Mouse (Mus musculus) hindbrain, embryonic 11.5 days (tissue): ENCODE data around the gene AW209491. TPM values are rescaled to one million over a fixed set of nuclear protein-coding genes. Genes with fewer than 3 reads are reported as not detected.

Source experiments
- ATAC-seq: fragments of 200-750 bp; cut with Nextera tagmentation; 2 replicates; pipeline ENCODE4 v1.8.0; 2017; ENCODE audit warnings: mild to moderate bottlenecking, moderate TSS enrichment, moderate library complexity; ENCODE audit not compliant: low FRiP score
- DNase-seq: peaks from one replicate; pipeline ENCODE4 v3.0.0-alpha.2; 2015; ENCODE audit warnings: low spot score
- H3K27ac ChIP-seq: fragments of 300-500 bp; sonication (generic); 2 replicates; pipeline ENCODE4 v1.5.1; 2014; ENCODE audit warnings: mild to moderate bottlenecking, low read depth, low read length
- H3K27me3 ChIP-seq: fragments of 300-500 bp; sonication (generic); 2 replicates; pipeline ENCODE4 v1.6.1; 2014; ENCODE audit warnings: mild to moderate bottlenecking, low read length, moderate library complexity, mixed read lengths; ENCODE audit not compliant: control insufficient read depth, insufficient read depth
- H3K36me3 ChIP-seq: fragments of 300-500 bp; sonication (generic); 2 replicates; pipeline ENCODE4 v1.6.1; 2014; ENCODE audit warnings: mild to moderate bottlenecking, low read length, moderate library complexity, mixed read lengths; ENCODE audit not compliant: control insufficient read depth, insufficient read depth
- H3K4me1 ChIP-seq: fragments of 300-500 bp; sonication (generic); replicated peaks from 2 replicates; pipeline ENCODE4 v1.6.1; 2014; ENCODE audit warnings: low read length, mixed read lengths; ENCODE audit not compliant: control insufficient read depth, insufficient read depth
- H3K4me2 ChIP-seq: fragments of 300-500 bp; sonication (generic); replicated peaks from 2 replicates; pipeline ENCODE4 v1.6.1; 2014; ENCODE audit warnings: mild to moderate bottlenecking, low read depth, low read length
- H3K4me3 ChIP-seq: fragments of 300-500 bp; sonication (generic); 2 replicates; pipeline ENCODE4 v1.5.1; 2014; ENCODE audit warnings: low read depth, low read length
- H3K9ac ChIP-seq: fragments of 300-500 bp; sonication (generic); 2 replicates; pipeline ENCODE4 v1.6.1; 2014; ENCODE audit warnings: low read depth, low read length
- H3K9me3 ChIP-seq: fragments of 300-500 bp; sonication (generic); 2 replicates; pipeline ENCODE4 v1.6.1; 2016; ENCODE audit warnings: low read length; ENCODE audit not compliant: control insufficient read depth
- WGBS: fragments of 180-500 bp; shearing (Covaris S2); extraction: QIAGEN DNeasy Blood & Tissue Kit; methylation state at CpG from one replicate; pipeline ENCODE4 v1.1.7; 2014; 5-methylcytosine and 5-hydroxymethylcytosine counted together
- polyA plus RNA-seq: library from polyadenylated mRNA; unstranded; fragments of >200 nt; fragmentation: Nextera tagmentation; extraction: Ambion mirVana; gene quantifications from 2 replicates; pipeline ENCODE4 v1.2.1, GENCODE M21; 2014

Gene AW209491
- polyA plus RNA-seq, 1 experiment from 2014 or later = 31.7 TPM

DNA sequence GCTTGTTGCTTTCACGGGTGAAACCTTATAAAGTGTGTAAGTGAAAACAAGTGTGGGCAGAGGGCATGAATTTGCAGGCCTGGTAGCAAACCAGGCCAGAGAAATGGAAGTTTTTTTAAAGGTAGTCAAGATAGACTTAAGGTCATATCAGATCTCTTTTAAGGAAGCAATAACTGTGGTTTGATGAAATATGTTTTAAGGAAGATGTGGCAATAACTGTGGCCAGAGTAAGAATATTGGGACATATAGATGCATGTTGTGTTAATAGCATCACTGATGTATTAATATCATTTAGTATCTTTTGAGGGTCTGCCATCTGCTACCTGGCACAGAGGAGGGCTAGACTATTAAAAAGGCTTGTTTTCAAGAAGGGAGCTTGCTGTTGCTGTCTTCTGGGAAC is 10.0 kb downstream of the AW209491 start:
- Histone ChIP-seq H3K36me3 (0 out of 2 replicates have a peak, but pooled peaks cover 5% of the 10 kb centered on the region), H3K4me1 (no peaks in the 10 kb centered on the region), H3K9ac (no peak overlapping the region), H3K4me2 (no peak overlapping the region), H3K27me3 (no peaks in the 10 kb centered on the region), H3K9me3 (no peaks in the 10 kb centered on the region), H3K4me3 (no peak overlapping the region), H3K27ac (no peak overlapping the region)
- DNase-seq (no peak), ATAC-seq (no peak)
- 76% methylated on average over 1 of the region's 1 CpGs for WGBS

GRCm38 (mm10) chr13:14649301-14649700 is 19.3 kb downstream of the AW209491 start:
- DNase-seq (peak; percentile 60), ATAC-seq (0 out of 2 replicates have a peak, but pooled peaks have one; percentile 38)

DNA sequence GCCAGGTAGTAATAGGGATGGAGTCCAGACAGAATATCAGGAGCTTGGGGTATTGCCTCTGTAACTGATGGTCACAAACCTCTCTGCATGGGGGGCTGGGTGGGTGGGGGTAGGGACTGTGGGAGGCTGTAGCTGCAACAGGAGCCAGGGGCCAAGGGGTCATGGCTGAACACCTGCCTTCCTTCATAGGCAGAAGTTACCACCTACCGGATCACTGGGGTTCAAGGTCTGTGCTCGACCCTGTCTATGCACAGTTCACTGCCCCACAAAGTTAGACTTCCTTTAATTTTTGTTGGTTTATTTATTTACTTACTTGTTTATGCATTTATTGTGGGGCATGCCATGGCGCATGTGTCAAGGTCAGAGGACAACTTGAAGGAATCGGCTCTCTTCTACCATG is 37.2 kb downstream of the AW209491 start:
- H3K27ac ChIP-seq = no peak overlapping the region
- DNase-seq (no peak), ATAC-seq (no peak)
- H3K4me1 ChIP-seq = no peaks in the 10 kb centered on the region
- H3K27me3 ChIP-seq = no peaks in the 10 kb centered on the region
- H3K9ac ChIP-seq = no peak overlapping the region
- no peaks in the 10 kb centered on the region for H3K9me3 ChIP-seq
- 80% methylated on average over 4 of the region's 4 CpGs for WGBS
- no peak overlapping the region for H3K4me3 ChIP-seq
- H3K36me3 ChIP-seq = no peaks in the 10 kb centered on the region
- no peak overlapping the region for H3K4me2 ChIP-seq

More at GRCm38 (mm10) chr13:14649301-14649700, 19.3 kb downstream of the AW209491 start:
- WGBS = 17% methylated on average over 1 of the region's 1 CpGs
- no peak overlapping the region for H3K27ac ChIP-seq
- H3K36me3 ChIP-seq = no peaks in the 10 kb centered on the region
- no peak overlapping the region for H3K4me2 ChIP-seq
- H3K4me1 ChIP-seq = no peaks in the 10 kb centered on the region
- H3K4me3 ChIP-seq = no peak overlapping the region
- no peak overlapping the region for H3K9ac ChIP-seq
- no peaks in the 10 kb centered on the region for H3K27me3 ChIP-seq
- H3K9me3 ChIP-seq = no peaks in the 10 kb centered on the region

DNA sequence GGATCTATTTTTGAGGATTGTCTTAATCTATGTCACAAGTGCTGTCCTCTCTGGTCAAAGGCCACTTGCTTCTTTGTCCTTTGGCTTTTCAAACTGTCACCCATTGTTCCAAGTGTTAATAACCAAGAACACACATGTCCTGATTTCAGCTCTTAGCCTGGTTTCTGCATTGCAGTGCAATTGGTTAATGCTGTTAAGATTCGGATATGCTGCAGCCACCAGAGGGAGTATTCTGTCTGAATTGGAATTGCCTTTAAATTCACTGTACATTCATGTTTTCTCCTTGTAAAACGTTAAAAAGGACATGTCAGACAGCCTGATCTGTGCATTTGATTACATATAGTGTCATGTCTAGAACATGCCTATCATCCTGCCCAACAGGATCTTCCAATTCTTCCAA is 40.4 kb downstream of the AW209491 start:
- Histone ChIP-seq H3K9me3 (no peaks in the 10 kb centered on the region), H3K4me2 (no peak overlapping the region), H3K27me3 (no peaks in the 10 kb centered on the region), H3K4me1 (no peaks in the 10 kb centered on the region), H3K36me3 (no peaks in the 10 kb centered on the region), H3K4me3 (no peak overlapping the region), H3K27ac (no peak overlapping the region), H3K9ac (no peak overlapping the region)
- DNase-seq (peak; percentile 55), ATAC-seq (no peak)
- WGBS = 29% methylated on average over 2 of the region's 2 CpGs

Other genes starting within 250 kb of the AW209491 start
- gene Hecw1, start 106.9 kb upstream of the AW209491 start, polyA plus RNA-seq = 11.2 and 12.8 TPM in 2 replicates
- gene Mrpl32, start 17.0 kb upstream of the AW209491 start, polyA plus RNA-seq = 120 and 133 TPM in 2 replicates
- gene Psma2, start 16.9 kb upstream of the AW209491 start, polyA plus RNA-seq = 214 and 235 TPM in 2 replicates